20 mouse cellular contexts compared by ENCODE assay signal in genomic region chr3:89402693-89403092, GRCm38 (mm10). TPM values are rescaled to one million over a fixed set of nuclear protein-coding genes. Genes with fewer than 3 reads are reported as not detected.
"Had no signal": no experiment of that assay in that cellular context is flagged by ENCODE, and none has a peak within 500 bp of the region (broad histone marks: within the 10 kb centered on the region; RNA-seq: fewer than 3 reads in every experiment).

Gene Lenep, minus strand, starts transcription at chr3:89402793.

- H3K27me3 ChIP-seq: liver, embryonic 13.5 days had no signal

- H3K9ac ChIP-seq: liver, embryonic 13.5 days had no signal

- DNase-seq: kidney, adult 11 months; kidney, adult 8-10 months; kidney, postnatal 25 days; left cerebral cortex, postnatal 4 days; liver, embryonic 13.5 days; lung, adult 2 months; lung, postnatal 14 days; midbrain, embryonic 14.5 days; right cerebral cortex, adult 18-20 months; right cerebral cortex, postnatal 14 days; right cerebral cortex, postnatal 4 days; thymus, postnatal 25 days had no signal

- H3K4me2 ChIP-seq: liver, embryonic 13.5 days; midbrain, embryonic 11.5 days had no signal

- H3K4me3 ChIP-seq: liver, embryonic 13.5 days had no signal

- H3K9me3 ChIP-seq: liver, embryonic 13.5 days had no signal

- H3K27ac ChIP-seq: liver, embryonic 13.5 days; stomach, postnatal 0 days had no signal

RNA-seq across cellular contexts. Expression of gene Lenep, which starts in this region (rescaled TPM):
- polyA plus RNA-seq: large intestine, adult 2 months; liver, adult 2 months; liver, embryonic 13.5 days; liver, embryonic 16.5 days; lung, embryonic 16.5 days; midbrain, embryonic 11.5 days; midbrain, embryonic 14.5 days; midbrain, postnatal 0 days; stomach, postnatal 0 days; thymus, postnatal 0 days had no signal
